Mouse (Mus musculus) T-helper 17 cell (primary cell): Measurements from ENCODE around the gene Tpx2.

Experiments
- in situ Hi-C, 2 experiments: fragments of 300-600 bp; cut with MboI, MseI; formaldehyde crosslinking; loops; 1 replicate in 1 of 2; 2 replicates in 1 of 2; pipeline ENCODE4 v1.15.1; 2025; ENCODE audit warnings: high pct_unique_total_duplicates in 2 of 2

The Tpx2 gene

GRCm38 (mm10) chr2:152819926-152820325 is 27.8 kb upstream of the Tpx2 start:
- in situ Hi-C loops: loop anchor here in 1 of 2 experiments (5.0 kb wide), 1 partner anchor 38 kb away; no protein-coding TSS in a partner anchor

- in situ Hi-C loops: loop anchor here in 1 of 2 experiments (5.0 kb wide), 1 partner anchor 38 kb away; no protein-coding TSS in a partner anchor
Observed at GRCm38 (mm10) chr2:152820369-152820768, 27.4 kb upstream of the Tpx2 start.

DNA sequence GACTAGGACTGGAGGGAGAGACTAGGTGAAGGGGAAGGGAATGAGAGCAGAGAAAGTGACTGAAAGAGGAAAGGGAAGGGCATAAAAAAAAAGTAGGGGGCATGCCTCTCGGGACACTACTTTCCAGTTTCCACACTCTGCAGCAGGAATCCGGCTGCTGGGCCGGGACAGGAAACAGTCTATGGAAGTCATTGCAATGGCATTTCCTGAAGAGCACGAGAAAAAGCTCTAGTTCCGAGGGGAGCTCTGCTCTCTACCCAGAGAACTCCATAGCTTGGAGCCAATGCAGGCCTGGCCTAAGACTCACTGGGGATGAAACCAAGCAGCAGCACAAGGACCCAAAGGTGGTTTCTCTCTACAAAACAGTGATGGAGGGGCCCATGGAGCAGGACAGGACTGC is 26.7 kb upstream of the Tpx2 start:
- in situ Hi-C loops: loop anchor here in 1 of 2 experiments (5.0 kb wide), 1 partner anchor 39 kb away; no protein-coding TSS in a partner anchor

DNA sequence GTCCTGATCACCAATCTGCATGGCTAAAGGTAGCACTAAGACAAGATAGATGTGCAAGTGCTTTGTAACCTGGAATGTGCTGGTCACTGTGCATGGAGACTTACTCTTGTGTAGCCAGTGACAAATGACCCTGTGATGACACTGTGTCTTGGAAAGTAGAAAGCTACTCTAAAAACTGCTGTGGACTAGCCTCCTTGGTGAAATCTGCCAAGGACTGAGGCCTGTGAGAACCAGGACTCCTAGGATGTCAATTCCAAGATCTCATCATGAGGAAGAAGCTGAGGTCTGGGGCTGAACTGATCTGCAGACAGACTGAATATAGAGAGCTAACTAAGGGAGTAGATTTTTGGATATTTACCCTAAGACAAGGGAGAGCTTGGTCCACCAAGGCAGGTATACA is 26.2 kb upstream of the Tpx2 start:
- in situ Hi-C loops: loop anchor here in 1 of 2 experiments (5.0 kb wide), 1 partner anchor 39 kb away; no protein-coding TSS in a partner anchor

DNA sequence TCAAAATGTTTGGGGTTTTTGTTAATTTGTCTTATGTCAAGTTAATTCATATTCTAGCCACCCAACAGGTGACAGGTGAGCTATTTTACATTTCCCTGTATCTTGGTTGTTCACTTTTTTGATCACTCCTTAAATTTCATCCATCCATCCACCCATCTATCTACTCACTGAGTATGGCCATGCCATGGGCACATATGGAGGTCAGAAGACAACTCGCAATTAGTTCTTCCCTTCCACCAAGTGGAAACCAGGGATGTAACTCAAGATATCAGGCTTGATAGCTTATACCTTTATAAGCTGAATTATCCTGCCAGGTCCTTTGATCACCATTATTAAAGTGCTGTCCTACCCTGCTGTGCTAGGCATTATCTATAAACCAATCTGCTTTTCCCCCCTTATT is 24.0 kb upstream of the Tpx2 start:
- in situ Hi-C loops: loop anchor here in 1 of 2 experiments (5.0 kb wide), 1 partner anchor 41 kb away; no protein-coding TSS in a partner anchor

DNA sequence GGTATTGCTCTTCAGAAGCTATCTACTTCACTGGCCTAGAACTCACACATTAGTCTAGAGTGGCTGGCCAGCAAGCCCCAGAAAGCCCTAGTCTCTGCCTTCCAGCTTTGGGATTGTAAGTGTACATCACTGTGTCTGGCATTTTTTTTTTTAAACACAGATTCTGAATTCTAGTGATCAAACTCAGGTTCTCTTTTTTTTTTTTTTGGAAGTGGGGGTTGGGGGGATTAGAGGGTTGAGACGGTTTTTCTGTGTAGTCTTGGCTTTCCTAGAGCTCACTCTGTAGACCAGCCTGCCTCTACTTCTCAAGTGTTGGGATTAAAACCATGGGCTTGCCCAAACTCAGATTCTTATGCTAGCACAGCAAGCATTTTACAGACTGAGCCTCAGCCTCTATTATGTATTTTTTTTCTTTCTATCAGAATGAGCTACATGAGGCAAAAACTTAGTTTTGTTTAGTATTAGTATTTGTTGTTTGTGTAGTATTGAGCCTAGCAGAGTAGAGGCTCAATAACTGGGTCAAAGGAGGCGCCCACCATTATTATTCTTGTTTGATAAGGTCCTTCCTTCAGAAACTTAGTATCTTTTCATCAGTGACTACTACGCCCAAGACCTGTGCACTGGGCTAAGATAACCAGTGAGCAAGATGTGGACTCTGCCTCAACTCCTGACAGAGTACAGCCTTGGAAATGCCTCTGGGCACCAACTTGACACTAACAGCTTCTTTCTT is 23.2 kb upstream of the Tpx2 start:
- in situ Hi-C loops: loop anchor here (5.0 kb wide), 2 partner anchors 37 to 42 kb away; no protein-coding TSS in a partner anchor

GRCm38 (mm10) chr2:152825168-152825697 is 22.5 kb upstream of the Tpx2 start:
- in situ Hi-C loops: loop anchor here in 1 of 2 experiments (5.0 kb wide), 1 partner anchor 38 kb away; no protein-coding TSS in a partner anchor

- in situ Hi-C loops: loop anchor here in 1 of 2 experiments (5.0 kb wide), 1 partner anchor 38 kb away; no protein-coding TSS in a partner anchor
Observed at GRCm38 (mm10) chr2:152825713-152826112, 22.1 kb upstream of the Tpx2 start.

DNA sequence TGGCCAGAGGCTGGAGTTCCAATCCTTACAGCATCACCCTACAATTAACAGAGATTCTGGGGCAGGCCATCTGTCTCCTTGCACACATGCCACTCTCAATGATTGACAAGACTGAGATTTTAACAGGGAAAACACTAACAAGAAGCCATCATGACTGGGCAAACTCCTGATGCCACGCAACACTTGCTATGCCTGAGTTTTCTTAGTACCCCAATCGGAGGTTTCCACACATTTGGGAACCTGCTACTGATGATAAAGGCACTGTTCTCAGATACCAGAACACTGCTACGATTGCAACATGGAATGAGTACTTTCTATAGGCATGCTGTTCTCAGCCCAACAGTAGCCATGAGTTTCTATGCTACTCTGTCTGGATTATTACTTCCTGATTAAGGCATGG is 21.3 kb upstream of the Tpx2 start:
- in situ Hi-C loops: loop anchor here in 1 of 2 experiments (5.0 kb wide), 1 partner anchor 39 kb away; no protein-coding TSS in a partner anchor

DNA sequence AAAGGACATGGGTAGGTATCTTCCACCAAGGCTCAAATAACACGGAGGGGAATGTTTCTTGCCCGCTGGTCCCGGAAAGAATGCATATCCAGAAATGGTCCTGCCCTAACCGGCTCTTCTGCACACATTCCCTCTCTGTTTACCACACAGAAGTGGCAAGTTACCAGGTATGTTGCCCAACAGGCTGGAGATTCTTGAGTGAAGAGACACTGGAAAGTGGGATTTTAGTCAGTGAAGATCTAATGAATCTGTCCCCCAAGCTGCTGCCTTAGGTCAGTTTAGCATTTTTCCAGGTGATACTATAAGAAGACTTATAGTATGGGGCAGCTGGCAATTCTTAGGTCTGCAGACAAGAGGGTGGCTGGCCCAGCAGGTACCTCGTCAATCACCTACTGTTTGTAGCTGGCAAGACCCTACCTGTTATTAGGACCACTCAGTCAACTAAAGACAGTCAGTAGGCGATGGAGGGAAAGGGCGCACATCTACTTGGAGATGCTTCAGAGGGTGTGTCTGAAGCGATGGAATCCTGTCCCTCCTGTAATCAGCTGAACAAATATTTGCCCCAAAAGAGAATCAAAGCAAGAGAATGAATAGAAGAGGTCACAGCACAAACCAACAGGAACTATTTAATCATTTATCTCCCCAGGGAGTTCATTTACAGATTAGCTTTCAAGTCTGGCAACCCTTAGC is 20.3 kb upstream of the Tpx2 start:
- in situ Hi-C loops: loop anchor here in 1 of 2 experiments (5.0 kb wide), 1 partner anchor 40 kb away; no protein-coding TSS in a partner anchor

GRCm38 (mm10) chr2:152828011-152828370 is 19.8 kb upstream of the Tpx2 start:
- in situ Hi-C loops: loop anchor here in 1 of 2 experiments (5.0 kb wide), 1 partner anchor 41 kb away; no protein-coding TSS in a partner anchor

- in situ Hi-C loops: loop anchor here in 1 of 2 experiments (5.0 kb wide), 1 partner anchor 41 kb away; no protein-coding TSS in a partner anchor
Observed at GRCm38 (mm10) chr2:152828532-152828931, 19.2 kb upstream of the Tpx2 start.

DNA sequence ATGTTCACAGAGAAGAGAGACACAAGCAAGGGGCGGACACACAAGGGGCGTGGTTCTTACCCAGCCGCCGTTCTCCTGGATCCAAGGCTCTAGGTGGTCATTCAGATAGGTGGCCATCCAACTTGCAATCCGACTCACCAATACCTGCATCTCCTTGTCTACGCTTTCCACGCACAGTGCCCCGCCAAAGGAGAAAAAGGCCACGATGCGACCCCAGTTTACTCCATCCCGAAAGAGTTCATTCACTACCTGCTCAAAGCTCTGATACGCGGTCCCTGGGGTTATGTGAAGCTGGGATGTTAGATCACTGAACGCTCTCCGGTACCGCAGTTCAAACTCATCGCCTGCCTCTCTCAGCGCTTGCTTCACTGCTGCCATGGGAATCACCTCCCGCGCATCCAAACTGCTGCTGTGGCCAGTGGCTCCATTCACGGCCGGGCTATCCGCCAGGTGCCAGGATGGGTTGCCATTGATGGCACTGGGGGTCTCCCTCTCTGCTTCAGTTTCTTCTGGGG is 18.3 kb upstream of the Tpx2 start:
- in situ Hi-C loops: loop anchor here in 1 of 2 experiments (5.0 kb wide), 1 partner anchor 42 kb away; no protein-coding TSS in a partner anchor

GRCm38 (mm10) chr2:152830021-152830921 is 17.5 kb upstream of the Tpx2 start:
- in situ Hi-C loops: loop anchor here (5.0 kb wide), 3 partner anchors 63 to 143 kb away; partner anchors contain the start of gene Mcts2 (in 1 of the 2)

DNA sequence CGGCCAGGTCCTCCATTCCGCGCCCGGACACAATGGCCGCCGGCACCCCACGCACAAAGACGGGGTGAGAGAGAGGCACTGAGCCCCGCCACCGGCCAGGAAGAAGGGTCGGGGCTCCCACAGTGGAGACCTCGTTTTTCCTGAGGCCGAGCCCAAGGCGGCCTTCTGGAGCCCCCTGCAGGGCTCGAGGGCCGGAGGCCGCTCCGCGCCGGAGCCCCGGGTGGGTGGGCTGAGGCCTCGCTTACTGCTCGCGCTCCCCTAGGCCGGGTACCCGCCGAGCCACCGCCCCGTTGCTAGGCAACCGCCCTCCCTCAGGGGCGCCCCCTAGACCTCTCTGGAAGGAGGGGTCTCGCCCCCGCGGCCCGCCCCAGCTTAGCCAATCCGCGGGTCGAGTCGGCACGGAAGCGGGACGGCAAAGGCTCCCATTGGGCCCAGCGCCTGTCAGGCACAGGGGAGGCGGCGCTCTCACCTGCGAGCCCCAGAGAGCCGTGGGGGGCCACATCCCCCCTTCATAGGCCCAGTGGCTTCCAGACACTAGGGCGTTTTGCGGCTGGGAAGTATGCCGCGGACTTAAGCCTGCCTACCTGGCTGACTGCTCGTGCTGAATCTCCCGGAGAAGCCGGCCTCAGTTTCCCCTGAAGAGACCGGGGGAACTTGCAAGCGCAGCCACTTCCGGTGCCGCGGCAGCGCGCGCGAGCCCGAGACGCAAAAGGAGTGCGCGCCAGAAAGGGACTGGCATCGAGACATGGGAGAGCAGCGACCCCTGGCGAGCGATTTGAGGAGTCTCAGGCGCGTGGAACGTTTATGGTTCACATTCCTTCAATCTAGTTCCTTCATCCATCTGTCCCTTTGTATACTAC is 16.5 kb upstream of the Tpx2 start, which contains the start of gene Bcl2l1:
Gene Bcl2l1 (minus strand): TSS at position 710 of the 860 bp plus-strand sequence.
- in situ Hi-C loops: loop anchor here (5.0 kb wide), 3 partner anchors 64 to 144 kb away; partner anchors contain the start of gene Mcts2 (in 1 of the 2)

DNA sequence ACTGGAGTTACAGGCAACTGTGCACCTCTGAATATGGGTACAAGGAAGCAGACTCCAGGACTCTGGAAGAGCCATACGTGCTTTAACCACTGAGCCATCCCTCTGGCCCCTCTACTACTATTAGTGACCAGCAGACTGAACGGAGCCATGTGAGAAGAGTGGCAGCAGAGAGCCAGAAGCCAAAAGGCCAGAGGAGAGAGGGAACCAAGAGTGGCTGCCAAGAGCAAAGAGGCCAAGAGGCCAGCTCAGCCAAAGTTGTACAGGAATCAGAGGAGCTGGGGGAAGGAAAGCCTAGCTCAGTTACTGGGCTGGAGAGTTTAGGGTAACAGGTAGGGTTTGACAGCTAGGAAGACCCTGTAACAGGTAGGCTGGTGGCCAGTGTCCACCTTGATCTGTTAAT is 8.5 kb upstream of the Tpx2 start:
- in situ Hi-C loops: no loop called here

- in situ Hi-C loops: loop anchor here in 1 of 2 experiments (5.0 kb wide), 1 partner anchor 100 kb away; no protein-coding TSS in a partner anchor
Observed at GRCm38 (mm10) chr2:152842741-152843140, 5.0 kb upstream of the Tpx2 start.

GRCm38 (mm10) chr2:152847057-152847814 is 528 bp upstream of the Tpx2 start:
- in situ Hi-C loops: no loop called here
